Mouse (Mus musculus): ENCODE results near the gene Kcnd3. TPM values are rescaled to one million over a fixed set of nuclear protein-coding genes. Genes with fewer than 3 reads are reported as not detected.
A peak's percentile ranks its signal among the peaks of the same experiment; 100 is the strongest.

The Kcnd3 gene
- total RNA-seq, 2 experiments from 2014 or later = 49.4 to 55.7 TPM

GRCm38 (mm10) chr3:105452556-105453213 lies 555 bp downstream of the Kcnd3 start:
- peak; percentile 36 to 42 for DNase-seq (ENCODE audit: low spot score in 2 of 2)
- intact Hi-C loops (cut with DNase I) = loop anchor here (5.0 kb wide), 4 partner anchors 65 to 300 kb away; no protein-coding TSS in a partner anchor

GRCm38 (mm10) chr3:105453214-105453950 lies 1.3 kb downstream of the Kcnd3 start:
- DNase-seq (ENCODE audit: low spot score in 2 of 2) = peak in 1 of 2 experiments; percentile 35
- intact Hi-C loops (cut with DNase I) = loop anchor here (5.0 kb wide), 4 partner anchors 64 to 301 kb away; no protein-coding TSS in a partner anchor

GRCm38 (mm10) chr3:105457657-105458056 lies 5.5 kb downstream of the Kcnd3 start:
- DNase-seq (ENCODE audit: low spot score in 2 of 2) = no peak
- intact Hi-C loops (cut with DNase I) = no loop called here

- no peak for DNase-seq (ENCODE audit: low spot score in 2 of 2)
- intact Hi-C loops (cut with DNase I) = no loop called here
These were observed 14.4 kb downstream of the Kcnd3 start for GRCm38 (mm10) chr3:105466538-105466937.

- DNase-seq (ENCODE audit: low spot score in 2 of 2) = no peak
- intact Hi-C loops (cut with DNase I) = no loop called here
These were observed 20.4 kb downstream of the Kcnd3 start for GRCm38 (mm10) chr3:105472564-105472963.

- DNase-seq (ENCODE audit: low spot score in 2 of 2) = no peak
- intact Hi-C loops (cut with DNase I) = no loop called here
These were observed 24.3 kb downstream of the Kcnd3 start for GRCm38 (mm10) chr3:105476408-105476807.

- no peak for DNase-seq (ENCODE audit: low spot score in 2 of 2)
- intact Hi-C loops (cut with DNase I) = no loop called here
These were observed 26.7 kb downstream of the Kcnd3 start for GRCm38 (mm10) chr3:105478876-105479275.

GRCm38 (mm10) chr3:105481419-105481818 lies 29.3 kb downstream of the Kcnd3 start:
- intact Hi-C loops (cut with DNase I) = no loop called here
- peak in 1 of 2 experiments; percentile 35 for DNase-seq (ENCODE audit: low spot score in 2 of 2)

GRCm38 (mm10) chr3:105483651-105484052 lies 31.5 kb downstream of the Kcnd3 start:
- DNase-seq (ENCODE audit: low spot score in 2 of 2) = no peak
- intact Hi-C loops (cut with DNase I) = no loop called here

- intact Hi-C loops (cut with DNase I) = no loop called here
- DNase-seq (ENCODE audit: low spot score in 2 of 2) = no peak
These were observed 35.0 kb downstream of the Kcnd3 start for GRCm38 (mm10) chr3:105487171-105487570.

- peak; percentile 72 to 94 for DNase-seq (ENCODE audit: low spot score in 2 of 2)
- intact Hi-C loops (cut with DNase I) = no loop called here
These were observed 37.5 kb downstream of the Kcnd3 start for GRCm38 (mm10) chr3:105489607-105490006.

- intact Hi-C loops (cut with DNase I) = no loop called here
- DNase-seq (ENCODE audit: low spot score in 2 of 2) = no peak
These were observed 42.8 kb downstream of the Kcnd3 start for GRCm38 (mm10) chr3:105494886-105495285.

GRCm38 (mm10) chr3:105496216-105496615 lies 44.1 kb downstream of the Kcnd3 start:
- intact Hi-C loops (cut with DNase I) = no loop called here
- DNase-seq (ENCODE audit: low spot score in 2 of 2) = no peak

- DNase-seq (ENCODE audit: low spot score in 2 of 2) = peak in 1 of 2 experiments; percentile 54
- intact Hi-C loops (cut with DNase I) = no loop called here
These were observed 44.8 kb downstream of the Kcnd3 start for GRCm38 (mm10) chr3:105496935-105497334.

GRCm38 (mm10) chr3:105501071-105501470 lies 48.9 kb downstream of the Kcnd3 start:
- intact Hi-C loops (cut with DNase I) = no loop called here

GRCm38 (mm10) chr3:105504272-105504671 lies 52.1 kb downstream of the Kcnd3 start:
- intact Hi-C loops (cut with DNase I) = no loop called here

More at GRCm38 (mm10) chr3:105501071-105501470, 48.9 kb downstream of the Kcnd3 start:
- DNase-seq (ENCODE audit: low spot score in 2 of 2) = no peak

GRCm38 (mm10) chr3:105505161-105505872 lies 53.2 kb downstream of the Kcnd3 start:
- intact Hi-C loops (cut with DNase I) = no loop called here
- DNase-seq (ENCODE audit: low spot score in 2 of 2) = no peak

More at GRCm38 (mm10) chr3:105504272-105504671, 52.1 kb downstream of the Kcnd3 start:
- DNase-seq (ENCODE audit: low spot score in 2 of 2) = peak in 1 of 2 experiments; percentile 49

GRCm38 (mm10) chr3:105505873-105506170 lies 53.7 kb downstream of the Kcnd3 start:
- intact Hi-C loops (cut with DNase I) = no loop called here
- DNase-seq (ENCODE audit: low spot score in 2 of 2) = no peak

GRCm38 (mm10) chr3:105506592-105506991 lies 54.5 kb downstream of the Kcnd3 start:
- intact Hi-C loops (cut with DNase I) = no loop called here
- DNase-seq (ENCODE audit: low spot score in 2 of 2) = no peak

GRCm38 (mm10) chr3:105509321-105509720 lies 57.2 kb downstream of the Kcnd3 start:
- intact Hi-C loops (cut with DNase I) = no loop called here
- no peak for DNase-seq (ENCODE audit: low spot score in 2 of 2)
